Mouse (Mus musculus) stomach, postnatal 0 days (tissue): ENCODE measurements around the gene Gm3604.

ENCODE experiments used
- CTCF ChIP-seq: IDR thresholded peaks from 2 replicates; pipeline ENCODE4 v1.5.1; 2016; ENCODE audit warnings: antibody characterized with exemption, low read depth, mild to moderate bottlenecking, moderate library complexity
- EP300 ChIP-seq: optimal IDR thresholded peaks from 2 replicates; pipeline ENCODE3; 2016; ENCODE audit warnings: antibody characterized with exemption

DNA sequence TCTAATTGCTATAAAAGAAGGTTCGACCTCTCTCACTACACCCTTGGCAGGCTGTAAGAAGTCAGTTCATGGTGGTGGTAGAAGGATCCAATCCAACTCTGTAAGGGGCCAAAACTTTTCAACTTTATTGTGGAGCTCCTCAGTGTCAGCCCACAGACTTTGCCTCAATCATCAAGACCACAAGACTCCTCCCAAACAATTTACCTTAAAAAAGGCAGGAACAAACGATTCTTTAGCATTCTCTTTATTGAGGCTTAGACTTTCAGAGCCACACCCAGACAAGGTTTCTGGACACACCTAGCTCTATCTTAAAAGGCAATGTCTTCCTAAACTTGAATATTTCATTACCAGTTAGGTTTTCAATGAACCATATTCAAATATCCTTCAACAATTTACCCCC is 51.6 kb downstream of the Gm3604 start:
- TF ChIP-seq CTCF: no peak
- TF ChIP-seq EP300: no peak
